Mouse (Mus musculus): ENCODE data around the gene Khdc1a. TPM values are rescaled to one million over a fixed set of nuclear protein-coding genes. Genes with fewer than 3 reads are reported as not detected.
"Not testable (repeated sequence)": the region's sequence is repeated elsewhere in the genome, so short reads cannot be mapped to it uniquely, and the experiment has no call there.

Gene Khdc1a
- polyA plus RNA-seq, 1 experiment: not detected

DNA sequence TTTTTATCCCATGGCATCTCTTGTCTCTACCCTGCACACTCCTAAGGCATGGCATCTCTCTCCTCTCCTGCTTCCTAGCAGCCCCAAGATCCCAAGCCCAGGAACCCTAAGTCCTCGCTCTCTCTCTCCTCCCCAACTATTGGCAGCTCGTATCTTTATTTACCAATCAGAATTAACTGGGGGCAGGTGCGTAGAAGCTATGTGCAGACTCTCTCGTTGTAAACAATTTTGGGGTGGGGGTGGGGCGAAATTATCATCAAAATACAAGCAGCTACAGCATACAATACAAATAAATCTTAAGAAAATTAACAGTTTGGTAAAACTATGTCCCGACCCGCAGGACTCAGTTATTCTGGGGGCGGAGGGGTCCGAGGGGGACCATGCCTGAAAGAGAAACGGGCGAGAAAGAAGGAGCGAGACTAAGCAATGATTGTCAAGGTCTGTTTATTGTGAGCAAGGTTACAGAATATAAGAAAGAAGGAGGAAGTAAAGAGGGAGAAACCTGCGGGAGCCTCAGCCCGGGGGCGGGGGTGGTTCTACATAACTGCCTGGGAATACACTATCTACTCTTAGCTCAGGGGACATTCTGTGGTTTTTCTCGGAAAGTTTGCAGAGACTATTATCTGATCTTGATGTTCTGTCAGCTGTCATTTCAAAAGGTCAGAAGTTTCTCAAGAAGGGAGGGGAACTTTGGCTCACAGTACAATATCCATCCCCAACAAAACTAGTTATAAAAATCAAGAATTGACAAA, 16.0 kb upstream of the Khdc1a start:
- TF ChIP-seq CEBPB (IDR thresholded peaks at IDR 0.05; ENCODE audit: insufficient read depth, poor library complexity, severe bottlenecking) (no peak), USF1 (IDR thresholded peaks at IDR 0.05; ENCODE audit: low read depth) (no peak), E2F4 (IDR thresholded peaks at IDR 0.05; ENCODE audit: insufficient read depth) (no peak), MYOD1 (IDR thresholded peaks at IDR 0.05; ENCODE audit: control insufficient read depth in 1 of 3, insufficient read length in 2 of 3, low read depth in 2 of 3) (no peak), TCF12 (IDR thresholded peaks at IDR 0.05; ENCODE audit: insufficient read depth, poor library complexity, severe bottlenecking) (no peak), SRF (IDR thresholded peaks at IDR 0.05; ENCODE audit: control insufficient read depth, insufficient read length, low read depth) (no peak), POLR2A (IDR thresholded peaks at IDR 0.05; ENCODE audit: insufficient read length, low read depth) (no peak), POLR2AphosphoS2 (IDR thresholded peaks at IDR 0.05; ENCODE audit: insufficient read length, low read depth) (no peak), TCF3 (IDR thresholded peaks at IDR 0.05; ENCODE audit: insufficient read length, low read depth) (no peak), MYOG (IDR thresholded peaks at IDR 0.05; ENCODE audit: control insufficient read depth in 1 of 3, insufficient read depth in 1 of 3, insufficient read length in 2 of 3, low read depth in 2 of 3) (no peak), MAX (IDR thresholded peaks at IDR 0.05; ENCODE audit: low read depth) (no peak)
- Histone ChIP-seq H3K4me2 (ENCODE audit: low read depth) (no peak overlapping the region), H3ac (ENCODE audit: control insufficient read depth, insufficient read length) (no peak overlapping the region), H3K27me3 (ENCODE audit: control insufficient read depth, insufficient read depth, insufficient read length) (no peaks in the 10 kb centered on the region), H3K36me3 (ENCODE audit: control insufficient read depth, insufficient read depth) (no peaks in the 10 kb centered on the region), H3K4me3 (no peak overlapping the region), H3K79me2 (ENCODE audit: control insufficient read depth, insufficient read depth) (no peaks in the 10 kb centered on the region)

- TF ChIP-seq POLR2AphosphoS2 (IDR thresholded peaks at IDR 0.05; ENCODE audit: insufficient read length, low read depth) (no peak), E2F4 (IDR thresholded peaks at IDR 0.05; ENCODE audit: insufficient read depth) (no peak), SRF (IDR thresholded peaks at IDR 0.05; ENCODE audit: control insufficient read depth, insufficient read length, low read depth) (no peak), MYOG (IDR thresholded peaks at IDR 0.05; ENCODE audit: control insufficient read depth in 1 of 3, insufficient read depth in 1 of 3, insufficient read length in 2 of 3, low read depth in 2 of 3) (no peak), CEBPB (IDR thresholded peaks at IDR 0.05; ENCODE audit: insufficient read depth, poor library complexity, severe bottlenecking) (no peak), MAX (IDR thresholded peaks at IDR 0.05; ENCODE audit: low read depth) (no peak), POLR2A (IDR thresholded peaks at IDR 0.05; ENCODE audit: insufficient read length, low read depth) (no peak), USF1 (IDR thresholded peaks at IDR 0.05; ENCODE audit: low read depth) (no peak), TCF3 (IDR thresholded peaks at IDR 0.05; ENCODE audit: insufficient read length, low read depth) (no peak), TCF12 (IDR thresholded peaks at IDR 0.05; ENCODE audit: insufficient read depth, poor library complexity, severe bottlenecking) (no peak), REST (IDR thresholded peaks at IDR 0.05; ENCODE audit: insufficient read depth, insufficient read length) (no peak), MYOD1 (IDR thresholded peaks at IDR 0.05; ENCODE audit: control insufficient read depth in 1 of 3, insufficient read length in 2 of 3, low read depth in 2 of 3) (no peak)
- no peak overlapping the region for H3ac ChIP-seq (ENCODE audit: control insufficient read depth, insufficient read length)
These were observed 13.6 kb upstream of the Khdc1a start for GRCm38 (mm10) chr1:21335836-21336235.

GRCm38 (mm10) chr1:21340745-21341144, 8.7 kb upstream of the Khdc1a start:
- H3K4me3 ChIP-seq: no peak overlapping the region
- H3K36me3 ChIP-seq (ENCODE audit: control insufficient read depth, insufficient read depth): no peaks in the 10 kb centered on the region
- H3K27me3 ChIP-seq (ENCODE audit: control insufficient read depth, insufficient read depth, insufficient read length): no peaks in the 10 kb centered on the region
- H3K4me2 ChIP-seq (ENCODE audit: low read depth): no peak overlapping the region
- TF ChIP-seq E2F4 (IDR thresholded peaks at IDR 0.05; ENCODE audit: insufficient read depth) (no peak), POLR2AphosphoS2 (IDR thresholded peaks at IDR 0.05; ENCODE audit: insufficient read length, low read depth) (no peak), TCF3 (IDR thresholded peaks at IDR 0.05; ENCODE audit: insufficient read length, low read depth) (no peak), SRF (IDR thresholded peaks at IDR 0.05; ENCODE audit: control insufficient read depth, insufficient read length, low read depth) (no peak)
- no peaks in the 10 kb centered on the region for H3K79me2 ChIP-seq (ENCODE audit: control insufficient read depth, insufficient read depth)
- H3ac ChIP-seq (ENCODE audit: control insufficient read depth, insufficient read length): no peak overlapping the region

More at GRCm38 (mm10) chr1:21335836-21336235, 13.6 kb upstream of the Khdc1a start:
- H3K4me3 ChIP-seq: no peak overlapping the region
- H3K4me2 ChIP-seq (ENCODE audit: low read depth): no peak overlapping the region
- H3K79me2 ChIP-seq (ENCODE audit: control insufficient read depth, insufficient read depth): no peaks in the 10 kb centered on the region
- no peaks in the 10 kb centered on the region for H3K27me3 ChIP-seq (ENCODE audit: control insufficient read depth, insufficient read depth, insufficient read length)
- no peaks in the 10 kb centered on the region for H3K36me3 ChIP-seq (ENCODE audit: control insufficient read depth, insufficient read depth)

DNA sequence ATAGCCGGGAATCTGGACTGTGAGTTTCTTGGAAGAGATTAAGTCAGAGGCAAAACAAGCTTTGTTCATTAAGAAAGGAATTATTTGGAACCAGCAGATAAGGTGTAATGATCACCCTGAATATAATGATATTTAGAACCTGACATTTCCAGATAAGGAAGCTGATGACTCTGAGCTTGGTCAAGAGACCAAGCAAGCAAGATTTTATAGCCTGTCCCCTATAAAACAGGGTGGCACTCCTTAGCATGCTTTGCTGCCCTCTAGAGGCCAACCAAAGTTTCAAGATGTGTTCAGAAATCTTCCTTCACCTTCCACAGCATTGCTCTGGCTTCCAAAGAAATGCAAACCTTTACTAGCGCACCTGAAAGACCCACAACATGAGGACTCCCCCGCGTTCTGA, 5.2 kb upstream of the Khdc1a start:
- TF ChIP-seq USF1 (IDR thresholded peaks at IDR 0.05; ENCODE audit: low read depth): no peak
- no peaks in the 10 kb centered on the region for H3K79me2 ChIP-seq (ENCODE audit: control insufficient read depth, insufficient read depth)
- no peak overlapping the region for H3K4me3 ChIP-seq
- H3K36me3 ChIP-seq (ENCODE audit: control insufficient read depth, insufficient read depth): no peaks in the 10 kb centered on the region
- no peak overlapping the region for H3ac ChIP-seq (ENCODE audit: control insufficient read depth, insufficient read length)
- H3K27me3 ChIP-seq (ENCODE audit: control insufficient read depth, insufficient read depth, insufficient read length): no peaks in the 10 kb centered on the region
- H3K4me2 ChIP-seq (ENCODE audit: low read depth): no peak overlapping the region

DNA sequence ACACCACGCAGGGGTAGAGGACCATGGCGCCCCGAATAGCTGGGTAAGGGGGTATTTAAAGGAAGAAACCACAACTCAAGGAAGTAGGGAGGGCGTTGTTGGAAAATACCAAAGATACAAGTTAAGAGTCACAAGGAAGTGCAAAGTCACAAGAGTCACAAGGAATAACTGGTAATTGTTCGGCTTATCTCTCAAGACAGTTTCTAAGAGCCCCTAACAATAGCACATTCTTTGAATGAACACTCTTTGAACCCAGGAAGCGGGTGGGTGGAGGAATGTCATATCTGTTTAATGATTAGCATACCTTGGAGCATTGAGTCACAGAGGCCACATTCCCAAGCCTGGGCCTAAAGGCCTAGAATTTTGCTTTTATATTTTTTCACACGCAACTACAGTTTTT, 4.7 kb upstream of the Khdc1a start:
- not testable (repeated sequence) for H3K4me2 ChIP-seq (ENCODE audit: low read depth); H3K36me3 ChIP-seq (ENCODE audit: control insufficient read depth, insufficient read depth); H3K79me2 ChIP-seq (ENCODE audit: control insufficient read depth, insufficient read depth); H3ac ChIP-seq (ENCODE audit: control insufficient read depth, insufficient read length); H3K4me3 ChIP-seq; H3K27me3 ChIP-seq (ENCODE audit: control insufficient read depth, insufficient read depth, insufficient read length)

DNA sequence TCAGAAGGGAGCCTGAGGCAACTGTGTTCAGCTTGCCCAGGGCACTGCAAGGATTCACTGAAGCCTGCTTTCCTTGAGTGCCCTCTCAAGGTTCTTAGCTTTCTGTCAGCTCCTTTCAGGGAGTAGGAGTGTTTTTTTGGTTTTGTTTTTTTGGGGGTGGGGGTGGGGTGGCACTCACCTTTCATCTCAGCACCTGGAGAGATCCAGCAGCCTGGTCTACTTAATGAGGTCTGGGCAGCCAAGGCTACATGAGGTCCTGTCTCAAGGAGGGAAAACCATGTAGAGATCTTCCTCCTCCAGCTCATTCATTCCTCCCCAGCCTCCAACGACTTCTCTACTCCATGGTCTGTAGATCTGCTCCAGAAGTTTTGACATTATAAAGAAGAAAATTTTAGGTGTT, 18.6 kb downstream of the Khdc1a start, which contains the start of gene Khdc1c:
Gene Khdc1c (plus strand): TSS at position 301 of the 400 bp plus-strand sequence.
- H3K4me3 ChIP-seq; H3K4me2 ChIP-seq (ENCODE audit: low read depth); H3ac ChIP-seq (ENCODE audit: control insufficient read depth, insufficient read length); H3K79me2 ChIP-seq (ENCODE audit: control insufficient read depth, insufficient read depth); H3K36me3 ChIP-seq (ENCODE audit: control insufficient read depth, insufficient read depth); H3K27me3 ChIP-seq (ENCODE audit: control insufficient read depth, insufficient read depth, insufficient read length): not testable (repeated sequence)
